Mouse (Mus musculus): ENCODE measurements around the gene Gm20388.
A peak's percentile ranks its signal among the peaks of the same experiment; 100 is the strongest.
"Not testable (repeated sequence)": the region's sequence is repeated elsewhere in the genome, so short reads cannot be mapped to it uniquely, and the experiment has no call there.

The Gm20388 gene

GRCm38 (mm10) chr8:120336909-120337555 is 426.4 kb downstream of the Gm20388 start:
- no peak for DNase-seq (ENCODE audit: low spot score)

DNA sequence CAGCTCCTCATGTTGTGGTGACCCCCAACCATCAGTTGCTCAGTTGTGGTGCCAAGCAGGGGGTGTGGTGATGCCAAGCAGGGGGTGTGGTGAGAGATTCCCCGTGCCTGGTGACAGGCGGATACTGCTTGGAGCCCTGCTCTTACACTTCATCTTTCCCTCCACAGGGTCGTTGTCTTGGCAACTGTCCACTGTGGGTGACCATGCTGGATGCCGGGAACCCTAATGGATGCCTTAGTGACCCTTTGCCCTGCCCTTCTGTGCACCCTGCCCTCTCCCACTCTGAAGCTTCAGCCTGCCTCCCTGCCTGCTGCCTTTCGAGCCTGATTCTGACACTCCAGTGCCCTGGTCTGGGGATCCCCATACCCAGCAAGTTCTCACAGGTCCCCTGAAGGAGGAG is 427.0 kb downstream of the Gm20388 start:
- no peak for DNase-seq (ENCODE audit: low spot score)

GRCm38 (mm10) chr8:120338678-120339077 is 428.0 kb downstream of the Gm20388 start:
- no peak for DNase-seq (ENCODE audit: low spot score)

DNA sequence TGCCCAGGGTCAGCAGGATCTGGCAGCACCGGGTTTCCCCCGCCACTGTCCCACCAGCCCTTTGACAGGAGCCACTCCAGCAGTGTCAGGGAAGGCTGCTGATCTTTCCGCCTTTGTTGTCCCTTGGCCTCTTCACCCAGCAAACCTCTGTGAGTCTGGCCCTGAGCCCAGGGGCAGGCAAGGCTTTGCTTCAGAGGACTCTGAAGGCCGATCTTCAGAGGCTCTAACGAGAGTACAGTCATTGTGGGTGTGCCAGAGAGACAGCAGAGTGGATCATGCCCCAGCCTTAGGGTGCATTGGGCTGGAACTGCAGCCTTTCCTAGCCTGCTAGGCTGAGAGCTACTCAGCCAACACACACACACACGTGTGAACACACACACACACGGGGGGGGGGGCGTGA is 429.1 kb downstream of the Gm20388 start:
- DNase-seq (ENCODE audit: low spot score) = no peak

GRCm38 (mm10) chr8:120341124-120341523 is 430.5 kb downstream of the Gm20388 start:
- no peak for DNase-seq (ENCODE audit: low spot score)

GRCm38 (mm10) chr8:120342847-120343548 is 432.4 kb downstream of the Gm20388 start:
- DNase-seq (ENCODE audit: low spot score) = no peak

DNA sequence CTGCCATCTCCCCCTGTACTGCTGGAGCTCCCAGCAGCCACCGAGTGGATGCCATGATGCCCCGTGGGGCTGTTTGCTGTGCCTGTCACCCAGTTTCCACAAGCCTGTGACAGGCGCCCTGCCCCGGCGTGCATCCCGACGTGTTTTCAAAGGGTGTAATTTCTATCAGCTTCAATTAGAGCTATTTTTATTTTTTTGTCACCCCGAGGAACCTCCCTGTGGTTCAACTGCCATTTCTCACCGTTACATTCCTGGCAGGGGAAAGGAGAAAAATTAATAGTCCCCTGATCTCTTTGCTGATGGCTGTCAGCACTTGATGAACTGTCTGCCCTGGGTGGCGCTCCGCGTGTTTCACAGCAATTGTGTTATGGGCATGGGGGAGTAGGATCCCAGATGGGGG is 432.9 kb downstream of the Gm20388 start:
- DNase-seq (ENCODE audit: low spot score) = no peak

DNA sequence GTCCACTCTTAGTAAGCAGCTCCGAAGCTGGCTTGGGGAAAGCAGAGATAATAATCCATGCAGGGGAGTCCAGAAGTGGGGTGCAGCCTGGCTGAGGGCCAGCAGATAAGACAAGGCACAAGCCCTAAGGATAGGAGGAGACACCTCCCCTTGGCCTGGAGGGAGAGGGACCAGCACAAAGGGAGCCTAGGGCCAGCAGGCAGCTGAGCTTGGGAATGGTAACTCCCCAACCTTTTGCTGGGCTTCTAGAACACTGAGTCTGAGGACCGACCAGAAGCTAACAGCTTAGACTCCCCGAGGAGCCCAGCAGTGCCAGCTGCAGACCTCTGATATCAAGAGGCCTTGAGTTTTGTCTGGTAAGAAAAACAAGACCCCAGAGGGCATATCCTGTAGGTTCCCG is 433.5 kb downstream of the Gm20388 start:
- DNase-seq (ENCODE audit: low spot score) = no peak

DNA sequence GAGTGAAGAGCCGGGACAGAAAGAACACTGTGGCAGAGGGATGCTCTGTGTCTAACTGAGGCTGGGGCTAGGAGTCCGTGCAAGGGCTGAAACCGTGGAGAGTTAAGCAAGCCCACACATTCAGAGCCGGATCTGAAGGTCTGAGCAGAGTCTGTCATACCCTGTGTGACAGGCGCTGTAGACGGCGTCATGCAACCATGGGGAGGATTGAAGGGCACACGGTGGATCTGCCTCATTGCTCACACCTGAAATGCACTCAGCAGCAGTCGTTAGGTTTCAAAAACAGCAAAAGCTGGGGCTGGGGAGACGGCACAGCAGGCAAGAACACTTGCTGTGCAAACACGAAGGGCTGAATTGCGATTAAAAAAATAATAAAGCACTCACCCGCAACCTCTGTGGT is 433.9 kb downstream of the Gm20388 start:
- no peak for DNase-seq (ENCODE audit: low spot score)

DNA sequence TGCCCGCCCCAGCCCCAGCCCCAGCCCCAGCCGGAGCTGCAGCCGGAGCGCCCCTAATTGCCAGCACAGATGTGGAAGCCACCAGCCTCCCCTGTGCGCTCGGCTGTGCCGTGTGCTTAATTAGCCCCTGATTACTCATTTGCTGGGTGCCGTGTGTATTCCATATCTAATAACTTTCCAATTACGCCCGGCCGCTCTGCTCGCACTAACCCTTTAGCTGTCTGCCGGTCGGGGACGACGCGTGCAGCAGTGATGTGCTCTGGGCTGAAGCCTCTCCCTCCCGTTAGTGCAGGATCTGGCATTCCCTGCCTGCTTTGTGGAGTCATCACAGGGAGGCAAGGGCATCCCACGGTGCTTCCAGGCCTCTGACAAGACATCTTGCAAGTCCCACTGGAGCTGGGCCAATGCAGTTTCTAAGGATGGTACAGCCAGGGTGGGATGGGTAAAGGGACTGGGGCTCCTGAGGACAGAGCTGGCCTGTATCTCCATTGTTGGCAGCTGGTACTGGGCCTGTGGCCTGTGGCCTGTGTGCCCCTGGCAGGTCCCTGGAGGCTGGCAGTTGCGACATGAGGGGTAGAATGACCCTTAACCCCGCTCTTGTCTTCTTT is 437.2 kb downstream of the Gm20388 start:
- DNase-seq (ENCODE audit: low spot score) = no peak

DNA sequence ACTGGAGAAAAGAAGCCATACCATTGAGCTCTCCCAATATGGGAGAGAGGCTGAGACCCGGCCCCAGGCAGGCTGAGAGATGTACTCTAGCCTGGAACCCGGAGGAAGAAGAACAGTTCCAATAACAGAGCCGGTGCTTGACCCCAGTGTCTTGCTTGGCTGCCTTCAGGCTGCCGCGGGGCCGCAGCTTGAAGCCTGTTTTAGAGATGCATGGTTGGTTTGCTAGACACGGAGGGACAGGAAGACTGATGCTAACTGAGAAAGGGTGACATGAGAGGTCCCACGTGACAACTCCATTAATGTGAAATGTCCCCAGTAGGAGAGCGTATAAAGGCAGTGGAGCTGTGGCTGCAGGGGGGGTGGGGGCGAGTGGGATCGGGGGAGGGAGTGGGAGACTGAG is 438.3 kb downstream of the Gm20388 start:
- DNase-seq (ENCODE audit: low spot score) = peak; percentile 55

GRCm38 (mm10) chr8:120351332-120352071 is 440.9 kb downstream of the Gm20388 start:
- DNase-seq (ENCODE audit: low spot score) = no peak

DNA sequence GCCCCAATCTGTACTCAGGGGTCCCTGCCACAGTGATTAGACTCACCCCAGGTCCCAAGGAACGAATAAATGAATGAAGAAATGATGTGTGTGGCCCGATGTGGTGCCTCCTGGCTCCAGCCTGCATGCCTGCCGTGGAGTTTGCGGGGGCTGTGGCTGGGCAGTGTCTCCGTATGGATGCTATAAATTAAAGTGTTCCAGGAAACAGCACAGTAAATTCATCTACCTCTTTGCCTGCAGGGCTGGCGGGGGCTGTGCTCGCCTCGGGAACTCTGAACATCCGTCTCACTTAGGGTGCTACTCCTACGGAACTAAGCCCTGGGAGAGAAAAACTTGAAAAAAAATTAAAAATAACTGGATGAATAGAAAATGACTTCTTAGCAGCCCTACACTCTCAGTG is 441.5 kb downstream of the Gm20388 start:
- no peak for DNase-seq (ENCODE audit: low spot score)

DNA sequence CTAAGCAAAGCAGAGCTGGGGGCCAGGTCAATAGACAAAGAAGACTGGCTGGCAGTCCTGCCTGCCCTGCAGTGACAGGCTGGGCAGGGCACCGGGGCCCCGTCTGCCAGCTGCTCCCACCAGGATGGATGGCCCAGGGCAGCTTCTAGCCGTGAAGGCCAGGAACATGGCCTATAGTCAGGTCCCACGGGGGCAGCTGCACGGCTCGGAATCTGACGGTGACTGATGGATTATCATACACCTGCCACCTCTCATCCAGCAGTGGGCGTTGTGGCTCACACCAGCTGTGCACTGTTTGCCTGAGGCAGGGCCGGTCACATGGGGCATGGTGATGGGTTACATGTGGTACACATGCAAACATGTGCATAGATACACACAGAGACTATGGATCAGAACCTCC is 445.4 kb downstream of the Gm20388 start:
- DNase-seq (ENCODE audit: low spot score) = no peak

DNA sequence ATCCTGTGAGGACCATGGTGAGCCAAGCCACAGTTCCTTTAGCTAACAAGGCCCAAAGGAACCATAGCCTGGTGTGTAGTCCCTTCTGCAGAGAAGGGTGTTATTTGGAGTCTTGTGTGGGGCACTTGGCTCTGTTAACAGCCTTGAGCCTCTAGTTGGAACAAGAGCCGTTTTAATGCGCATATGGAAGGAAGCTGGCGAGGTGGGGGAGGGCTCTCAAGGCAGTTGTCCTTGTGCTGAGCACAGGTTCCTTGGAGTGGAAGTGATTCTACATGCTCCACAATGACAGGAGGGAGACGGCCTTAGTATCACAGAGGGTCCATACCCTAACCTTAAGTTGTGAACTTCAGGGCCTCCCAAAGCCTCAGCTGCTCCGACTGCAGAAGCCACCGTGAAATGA is 446.9 kb downstream of the Gm20388 start:
- DNase-seq (ENCODE audit: low spot score) = no peak

GRCm38 (mm10) chr8:120361301-120361700 is 450.7 kb downstream of the Gm20388 start:
- DNase-seq (ENCODE audit: low spot score) = no peak

DNA sequence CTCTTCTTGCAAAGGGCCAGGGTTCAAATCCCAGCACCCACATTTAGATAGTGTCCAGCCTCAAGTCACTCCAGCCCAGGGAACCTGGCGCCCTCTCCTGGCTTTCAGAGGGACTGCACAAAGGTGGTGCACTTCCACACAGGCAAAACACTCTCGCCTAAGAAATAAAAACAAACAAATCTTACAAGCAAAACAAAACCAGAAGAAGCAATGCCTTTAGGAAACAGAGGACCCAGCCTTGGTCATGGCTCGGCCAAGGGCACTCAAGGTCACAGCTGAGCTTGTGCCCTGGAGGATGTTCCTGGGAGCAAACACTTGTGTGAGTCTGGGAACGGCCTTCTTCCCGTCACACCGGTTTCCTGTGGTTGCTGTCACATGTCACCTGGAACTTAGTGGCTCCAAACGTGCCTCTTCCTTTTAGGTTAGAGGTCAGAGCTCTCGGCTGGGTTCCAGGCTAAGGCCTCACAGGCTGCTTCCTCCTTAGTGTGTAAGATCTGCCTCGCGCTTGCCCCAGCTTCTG is 453.0 kb downstream of the Gm20388 start:
- no peak for DNase-seq (ENCODE audit: low spot score)

- DNase-seq (ENCODE audit: low spot score) = peak; percentile 57
Measured at GRCm38 (mm10) chr8:120364093-120364725, 453.6 kb downstream of the Gm20388 start.

DNA sequence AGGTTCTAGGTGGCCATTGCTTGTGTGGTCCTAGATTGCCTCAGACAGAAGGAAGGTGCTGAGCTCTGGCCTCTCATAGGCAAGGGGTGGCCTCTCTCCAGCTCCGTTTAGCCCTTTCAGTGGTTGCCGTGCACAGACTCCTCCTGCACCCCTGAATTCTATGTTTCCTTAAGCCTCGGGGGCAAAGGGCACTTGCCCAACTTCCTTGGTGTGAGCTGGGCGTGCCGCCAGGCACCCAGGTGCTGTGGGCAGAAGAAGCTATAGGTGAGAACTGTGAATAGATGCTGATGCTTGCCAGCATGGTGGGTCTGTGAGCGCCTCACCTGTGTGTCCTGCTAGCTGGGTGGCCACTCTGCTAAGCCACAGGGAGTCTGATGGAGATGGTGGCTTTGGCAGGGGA is 456.2 kb downstream of the Gm20388 start:
- DNase-seq (ENCODE audit: low spot score) = no peak

DNA sequence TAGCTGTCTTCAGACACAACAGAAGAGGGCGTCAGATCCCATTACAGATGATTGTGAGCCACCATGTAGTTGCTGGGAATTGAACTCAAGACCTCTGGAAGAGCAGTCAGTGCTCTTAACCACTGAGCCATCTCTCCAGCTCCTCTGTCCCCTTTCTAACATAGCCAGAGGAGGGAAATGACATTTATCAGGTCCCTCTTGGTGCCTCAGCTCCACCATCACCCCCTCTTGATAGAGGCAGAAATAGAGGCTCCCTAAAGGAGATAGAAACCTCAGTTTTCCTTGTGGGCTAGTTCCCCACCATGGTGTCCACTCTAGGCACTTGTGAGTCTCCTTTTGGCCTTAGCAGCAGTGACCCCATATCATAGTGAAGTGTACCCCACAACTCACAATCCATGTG is 457.6 kb downstream of the Gm20388 start:
- DNase-seq (ENCODE audit: low spot score) = not testable (repeated sequence)

- DNase-seq (ENCODE audit: low spot score) = peak; percentile 72
Measured at GRCm38 (mm10) chr8:120368814-120369649, 458.4 kb downstream of the Gm20388 start.

Data from retina, embryonic 14.5 days (tissue).